Mouse (Mus musculus) gastrocnemius, adult 2 months (tissue): ENCODE data around the gene Vmn2r110. TPM values are rescaled to one million over a fixed set of nuclear protein-coding genes. Genes with fewer than 3 reads are reported as not detected.

Experiments
- DNase-seq: peaks from one replicate; pipeline ENCODE4 v3.0.0; 2022
- H3K27ac ChIP-seq: fragments of 200-600 bp; 2 replicates; pipeline ENCODE4 v1.8.1; 2022; ENCODE audit warnings: mild to moderate bottlenecking
- H3K4me3 ChIP-seq: fragments of 200-600 bp; 2 replicates; pipeline ENCODE4 v1.8.1; 2022; ENCODE audit warnings: mild to moderate bottlenecking, moderate library complexity
- CTCF ChIP-seq: fragments of 200-600 bp; IDR thresholded peaks from 2 replicates; pipeline ENCODE4 v1.8.1; 2022; ENCODE audit warnings: antibody characterized with exemption, mild to moderate bottlenecking, moderate library complexity
- intact Hi-C: fragments of 180-260 bp; cut with DNase I; formaldehyde crosslinking; loops from one replicate; pipeline ENCODE4 v1.15.1; 2025
- long read RNA-seq, 2 experiments: library from polyadenylated mRNA; stranded (forward); transcript quantifications; one replicate each; pipeline ENCODE4 v2.0.0; 2021
- total RNA-seq, 2 experiments: library from RNA; stranded (reverse); gene quantifications; 2 replicates each; pipeline ENCODE4 v1.2.3; 2021

Gene Vmn2r110
- total RNA-seq = not detected
- long read RNA-seq, experiment 1 = 0 reads
- long read RNA-seq, experiment 2 = 0 reads

DNA sequence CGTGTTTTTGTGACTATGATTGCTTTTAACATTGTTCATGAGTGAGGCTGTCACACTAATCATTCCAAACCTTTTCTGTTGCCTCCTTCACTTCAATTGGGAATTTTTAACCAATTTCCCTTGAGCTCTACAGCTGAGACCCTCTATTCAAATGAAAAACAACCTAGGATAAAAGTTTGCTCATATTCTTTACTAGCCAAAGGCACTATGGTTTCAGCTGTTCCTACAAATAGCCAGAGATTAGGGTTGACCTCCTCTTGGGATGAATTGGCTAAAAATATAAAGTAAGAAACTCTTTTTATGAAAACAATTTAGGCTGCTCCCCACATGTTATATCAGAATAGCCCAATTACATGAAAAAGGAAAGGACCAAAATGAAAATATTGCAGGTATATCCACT is at the start of gene Vmn2r110:
TSS of gene Vmn2r110 (minus strand) at position 101 of the 400 bp plus-strand sequence.
- H3K27ac ChIP-seq = no peak within 1 kb of the TSS
- intact Hi-C loops = no loop called here
- H3K4me3 ChIP-seq = no peak within 1 kb of the TSS
- TF ChIP-seq CTCF = no peak
- no peak for DNase-seq

DNA sequence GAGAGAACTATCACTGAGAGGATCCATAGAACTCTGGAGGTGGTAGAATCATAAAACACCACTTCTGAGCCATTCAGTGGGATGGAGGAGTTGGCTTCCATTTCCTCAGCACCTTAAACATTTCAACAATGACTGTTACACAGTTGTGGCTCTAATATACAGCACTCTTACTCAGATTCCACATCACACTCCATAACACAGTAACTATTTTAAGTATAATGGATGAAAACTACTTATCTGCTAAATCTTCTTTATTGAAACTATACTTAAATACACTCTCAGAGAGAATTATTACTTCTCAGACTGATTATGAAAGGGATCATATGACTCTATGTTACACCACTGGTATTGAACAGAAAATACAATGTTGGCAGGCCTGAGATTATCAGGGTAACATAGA is 28.6 kb upstream of the Vmn2r110 start, which contains the start of gene Fpr-rs3:
TSS of gene Fpr-rs3 (minus strand) at position 101 of the 400 bp plus-strand sequence.
- intact Hi-C loops = no loop called here
- Histone ChIP-seq H3K27ac (no peak within 1 kb of the TSS), H3K4me3 (no peak within 1 kb of the TSS)
- TF ChIP-seq CTCF = no peak
- no peak for DNase-seq

DNA sequence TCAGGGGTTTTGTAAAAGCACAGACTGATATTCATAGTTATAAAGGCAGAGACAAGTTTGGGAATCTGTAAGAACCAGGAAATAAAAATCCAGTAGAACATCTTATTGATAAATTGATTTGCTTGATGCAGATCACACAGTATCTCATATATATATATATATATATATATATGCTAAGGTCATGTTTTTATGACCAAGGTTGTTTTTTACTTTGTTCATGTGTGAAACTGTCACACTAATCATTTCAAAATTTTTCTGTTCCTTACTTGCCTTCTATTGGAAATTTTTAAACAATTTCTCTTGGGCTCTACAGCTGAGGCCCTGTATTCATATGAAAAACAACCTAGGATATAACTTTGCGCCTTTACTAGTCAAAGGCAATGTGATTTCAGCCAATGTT is 31.6 kb downstream of the Vmn2r110 start, which contains the start of gene Vmn2r109:
TSS of gene Vmn2r109 (minus strand) at position 101 of the 400 bp plus-strand sequence.
- intact Hi-C loops = no loop called here
- no peak for TF ChIP-seq CTCF

More for the DNA sequence above, 31.6 kb downstream of the Vmn2r110 start, which contains the start of gene Vmn2r109:
- no peak for DNase-seq
- Histone ChIP-seq H3K4me3 (no peak within 1 kb of the TSS), H3K27ac (no peak within 1 kb of the TSS)

Other genes with a start within 250 kb of the Vmn2r110 start
- gene Vmn1r224, start 182.3 kb downstream of the Vmn2r110 start, total RNA-seq = not detected
- gene Vmn2r108, start 115.1 kb downstream of the Vmn2r110 start, total RNA-seq = not detected
- gene Vmn1r225, start 98.3 kb downstream of the Vmn2r110 start, total RNA-seq = not detected
- not detected for gene Vmn2r109, start 31.7 kb downstream of the Vmn2r110 start, total RNA-seq
- gene Fpr-rs3, start 28.5 kb upstream of the Vmn2r110 start, total RNA-seq = not detected
- gene Vmn1r226, start 86.4 kb upstream of the Vmn2r110 start, total RNA-seq = not detected
- gene Vmn1r227, start 133.4 kb upstream of the Vmn2r110 start, total RNA-seq = not detected
- gene Vmn1r228, start 189.7 kb upstream of the Vmn2r110 start, total RNA-seq = not detected
- not detected for gene Vmn1r229, start 215.1 kb upstream of the Vmn2r110 start, total RNA-seq
- not detected for gene Vmn1r230, start 244.0 kb upstream of the Vmn2r110 start, total RNA-seq